Mouse (Mus musculus): ENCODE results near the gene Lep.

The Lep gene

GRCm38 (mm10) chr6:29117417-29118104 lies 57.5 kb downstream of the Lep start:
- DNase-seq (ENCODE audit: low read depth) = peak; percentile 74

- no peak for DNase-seq (ENCODE audit: low read depth)
Observed at GRCm38 (mm10) chr6:29118231-29118630, 58.2 kb downstream of the Lep start.

GRCm38 (mm10) chr6:29118963-29119362 lies 58.9 kb downstream of the Lep start:
- DNase-seq (ENCODE audit: low read depth) = no peak

DNA sequence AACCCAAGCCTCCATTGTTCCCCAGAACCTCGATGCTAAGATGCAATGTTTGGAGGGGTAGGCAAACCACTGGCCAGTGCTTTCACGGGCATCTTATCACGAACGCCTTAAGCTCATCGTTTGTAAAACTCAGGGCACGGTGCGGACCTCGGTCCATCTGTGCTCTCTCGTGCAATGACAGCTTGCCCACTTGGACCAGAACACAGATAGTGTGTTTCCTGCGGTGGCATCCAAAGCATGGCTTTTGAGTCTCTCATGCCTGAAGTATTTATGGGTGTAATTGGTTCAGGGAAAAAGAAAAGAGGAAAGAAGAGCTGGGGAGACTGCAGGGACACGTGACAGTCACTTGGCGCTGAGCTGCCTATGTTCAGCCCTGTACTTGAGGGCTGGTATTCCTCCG lies 60.0 kb downstream of the Lep start:
- DNase-seq (ENCODE audit: low read depth) = no peak

All from NIH3T3 (cell line).